Mouse (Mus musculus) kidney, adult 2 months (tissue): Measurements from ENCODE around the gene Ubtf.

ENCODE experiments used
- CTCF ChIP-seq: fragments of 200-500 bp; conservative IDR thresholded peaks from 2 replicates; pipeline ENCODE4 v1.5.1; 2011; ENCODE audit warnings: low read depth, mild to moderate bottlenecking, control low read depth, low read length, moderate library complexity, mixed read lengths; ENCODE audit not compliant: insufficient read depth, insufficient read length
- POLR2A ChIP-seq: fragments of 200-500 bp; IDR thresholded peaks from one replicate; pipeline ENCODE4 v1.6.1; 2011; ENCODE audit warnings: low read depth, low read length, control low read depth

DNA sequence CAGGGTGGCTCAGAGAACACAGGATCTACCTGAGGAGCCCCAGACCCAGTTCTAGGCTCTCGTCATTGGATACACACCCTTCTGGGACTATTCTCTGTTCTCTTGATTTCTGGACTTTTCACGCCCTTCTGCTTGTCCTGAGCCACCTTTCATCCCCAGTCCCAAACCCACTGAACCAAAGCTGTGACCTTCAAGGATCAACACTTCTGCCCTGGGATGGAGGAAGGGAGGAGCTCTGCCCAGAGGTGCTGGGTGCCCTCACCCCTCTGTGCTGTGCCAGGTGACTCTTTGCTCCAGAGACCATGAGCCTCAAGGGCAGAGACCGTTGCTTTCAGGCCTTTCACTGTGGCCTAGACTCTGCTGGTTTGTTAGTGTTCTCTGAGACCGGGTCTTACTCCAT is 49.7 kb upstream of the Ubtf start:
- TF ChIP-seq CTCF (no peak), POLR2A (no peak)
